Mouse (Mus musculus) kidney, adult 2 months (tissue): ENCODE data around the gene Emp1. TPM values are rescaled to one million over a fixed set of nuclear protein-coding genes. Genes with fewer than 3 reads are reported as not detected.
A peak's percentile ranks its signal among the peaks of the same experiment; 100 is the strongest.

Experiments used
- DNase-seq: peaks from one replicate; pipeline ENCODE4 v3.0.0; 2021
- H3K27ac ChIP-seq: fragments of 200-500 bp; 2 replicates; pipeline ENCODE4 v1.5.1; 2012; ENCODE audit warnings: low read depth, low read length, control low read depth, inconsistent platforms; ENCODE audit not compliant: insufficient read depth
- H3K27me3 ChIP-seq: fragments of 200-500 bp; replicated peaks from 2 replicates; pipeline ENCODE4 v1.6.1; 2012; ENCODE audit warnings: mild to moderate bottlenecking, moderate library complexity, low read length, inconsistent platforms; ENCODE audit not compliant: control insufficient read depth, insufficient read depth
- H3K36me3 ChIP-seq: fragments of 200-500 bp; 2 replicates; pipeline ENCODE4 v1.6.1; 2012; ENCODE audit warnings: mild to moderate bottlenecking, moderate library complexity, low read length, inconsistent platforms; ENCODE audit not compliant: control insufficient read depth, insufficient read depth
- H3K4me1 ChIP-seq: fragments of 200-500 bp; 2 replicates; pipeline ENCODE4 v1.6.1; 2011; ENCODE audit warnings: low read length; ENCODE audit not compliant: control insufficient read depth, insufficient read depth
- H3K4me3 ChIP-seq: fragments of 200-500 bp; 2 replicates; pipeline ENCODE4 v1.5.1; 2011; ENCODE audit warnings: mild to moderate bottlenecking, low read depth, low read length, control low read depth; ENCODE audit not compliant: insufficient read depth
- CTCF ChIP-seq: fragments of 200-500 bp; conservative IDR thresholded peaks from 2 replicates; pipeline ENCODE4 v1.5.1; 2011; ENCODE audit warnings: low read depth, mild to moderate bottlenecking, control low read depth, low read length, moderate library complexity, mixed read lengths; ENCODE audit not compliant: insufficient read depth, insufficient read length
- POLR2A ChIP-seq: fragments of 200-500 bp; IDR thresholded peaks from one replicate; pipeline ENCODE4 v1.6.1; 2011; ENCODE audit warnings: low read depth, low read length, control low read depth
- WGBS: fragments of 180-500 bp; shearing (Covaris S2); methylation state at CpG from one replicate; pipeline ENCODE4 v1.1.7; 2018; 5-methylcytosine and 5-hydroxymethylcytosine counted together
- polyA plus RNA-seq: library from polyadenylated mRNA; depleted of rRNA; stranded (reverse); fragments of >200 nt; gene quantifications from 2 replicates; pipeline ENCODE4 v1.2.3, GENCODE M21; 2012

The Emp1 gene
- polyA plus RNA-seq, 1 experiment, result 56.0 TPM

DNA sequence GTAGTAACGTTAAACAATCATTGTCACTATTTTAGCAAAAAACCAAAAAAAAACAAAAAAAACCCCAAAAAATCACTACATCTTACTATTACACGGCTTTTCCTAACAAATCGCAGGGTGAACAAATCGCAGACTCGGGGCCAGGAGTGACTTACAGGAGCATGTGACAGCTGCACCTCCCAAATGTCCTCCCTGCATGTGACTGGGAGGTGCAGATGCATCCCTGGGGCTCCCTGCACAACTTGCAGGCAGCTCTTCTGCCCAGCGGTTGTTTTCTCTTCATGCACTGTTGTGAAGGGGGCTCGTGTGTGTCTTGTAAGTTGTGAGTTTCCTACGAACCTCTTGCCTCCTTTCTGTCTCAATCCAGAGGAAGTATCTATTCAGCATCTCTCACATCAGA is 33.0 kb downstream of the Emp1 start:
- H3K4me3 ChIP-seq, result no peak overlapping the region

DNA sequence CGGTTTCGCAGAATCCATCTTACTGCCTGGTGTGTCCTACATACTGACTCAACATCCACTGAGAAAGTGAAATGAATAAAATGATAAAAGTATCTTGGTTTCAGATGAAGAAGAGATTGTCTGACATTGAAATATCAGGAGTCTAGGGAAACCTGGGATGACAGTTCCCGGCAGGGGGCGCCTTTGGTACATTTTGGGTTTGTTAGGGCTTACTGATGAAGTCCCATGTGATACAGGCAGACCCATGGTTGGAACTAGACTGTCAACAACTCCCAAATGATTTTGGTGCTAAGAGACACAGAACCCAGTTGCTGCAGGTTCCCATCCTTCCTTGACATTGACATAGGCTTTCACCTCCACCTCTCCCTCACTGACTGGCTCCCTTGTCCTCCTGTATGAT is 34.7 kb downstream of the Emp1 start:
- TF ChIP-seq POLR2A (no peak), CTCF (no peak)
- Histone ChIP-seq H3K27ac (no peak overlapping the region), H3K36me3 (no peaks in the 10 kb centered on the region), H3K27me3 (no peaks in the 10 kb centered on the region), H3K4me1 (no peaks in the 10 kb centered on the region), H3K4me3 (no peak overlapping the region)
- DNase-seq, result no peak
- 75% methylated on average over 4 of the region's 4 CpGs for WGBS

More for the DNA sequence above, 33.0 kb downstream of the Emp1 start:
- no peak for DNase-seq
- Histone ChIP-seq H3K36me3 (no peaks in the 10 kb centered on the region), H3K27me3 (no peaks in the 10 kb centered on the region), H3K4me1 (no peaks in the 10 kb centered on the region), H3K27ac (no peak overlapping the region)
- 75% methylated on average over 8 of the region's 8 CpGs for WGBS
- no peak for TF ChIP-seq CTCF
- TF ChIP-seq POLR2A, result no peak

DNA sequence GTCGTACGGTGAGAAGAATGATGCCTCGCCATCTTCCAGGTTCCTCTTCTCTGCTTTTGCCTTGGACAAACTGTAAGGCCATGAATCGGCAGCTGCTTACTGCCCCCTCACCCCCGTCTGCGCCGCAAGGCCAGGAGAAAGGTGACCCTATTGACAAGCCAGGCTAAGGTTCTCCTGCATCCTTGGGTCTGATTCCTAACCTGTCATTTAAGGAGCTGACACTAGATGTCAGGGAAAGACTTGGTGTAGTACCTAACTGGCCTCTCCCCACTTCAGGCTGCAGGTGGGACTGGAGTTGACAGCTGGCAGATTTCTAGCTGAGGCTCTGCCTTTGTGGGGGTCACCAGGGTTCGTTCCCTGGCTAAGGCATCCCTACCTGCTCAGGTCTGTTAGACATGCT is 35.4 kb downstream of the Emp1 start:
- DNase-seq, result no peak
- no peak for TF ChIP-seq CTCF
- TF ChIP-seq POLR2A, result no peak
- no peaks in the 10 kb centered on the region for H3K27me3 ChIP-seq
- no peaks in the 10 kb centered on the region for H3K4me1 ChIP-seq
- H3K27ac ChIP-seq, result no peak overlapping the region
- no peak overlapping the region for H3K4me3 ChIP-seq
- H3K36me3 ChIP-seq, result no peaks in the 10 kb centered on the region
- WGBS, result 85% methylated on average over 8 of the region's 8 CpGs

DNA sequence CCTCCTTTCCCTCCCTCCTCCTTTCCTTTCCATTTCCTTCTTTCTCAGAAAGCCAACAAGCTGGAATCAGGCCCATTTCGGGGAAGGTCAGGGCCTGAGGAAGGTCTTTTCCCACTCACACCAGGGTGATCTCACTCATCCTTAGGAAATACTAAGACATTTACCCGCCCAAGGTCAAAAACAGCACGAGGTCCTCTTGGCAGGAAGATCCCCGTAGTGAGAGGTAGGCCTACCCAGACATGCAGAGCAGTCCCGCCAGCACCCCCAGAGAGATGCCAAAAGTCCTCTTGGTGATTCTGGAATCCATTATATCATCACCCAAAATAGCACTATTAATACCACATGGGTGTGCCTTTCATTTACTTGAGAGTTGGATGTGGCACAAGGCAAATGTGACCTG is 36.5 kb downstream of the Emp1 start:
- DNase-seq, result peak; percentile 14
- Histone ChIP-seq H3K27ac (no peak overlapping the region), H3K27me3 (no peaks in the 10 kb centered on the region), H3K36me3 (no peaks in the 10 kb centered on the region), H3K4me1 (no peaks in the 10 kb centered on the region), H3K4me3 (no peak overlapping the region)
- TF ChIP-seq POLR2A, result no peak
- TF ChIP-seq CTCF, result no peak
- 60% methylated on average over 5 of the region's 5 CpGs for WGBS

DNA sequence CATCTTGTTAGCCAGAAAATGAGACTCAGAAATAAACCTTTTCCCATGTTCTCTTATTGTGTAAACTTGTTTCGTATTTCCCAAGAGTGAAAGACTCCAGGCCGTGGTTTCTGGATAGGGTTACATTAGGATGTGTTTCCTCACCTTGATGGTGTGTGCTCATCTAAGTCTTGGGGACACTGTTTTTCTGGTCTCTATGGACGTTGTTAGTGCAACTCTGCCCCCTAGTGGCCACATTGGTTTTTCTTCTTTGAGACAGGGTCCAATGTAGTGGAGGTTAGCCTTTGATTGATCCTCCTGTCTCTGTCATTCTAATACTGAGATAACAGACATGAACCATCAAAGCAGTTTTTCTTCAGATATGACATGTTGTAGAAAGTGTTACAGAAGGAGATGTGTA is 38.0 kb downstream of the Emp1 start:
- TF ChIP-seq POLR2A (no peak), CTCF (peak; percentile 38)
- no peaks in the 10 kb centered on the region for H3K36me3 ChIP-seq
- no peaks in the 10 kb centered on the region for H3K27me3 ChIP-seq
- peak; percentile 73 for DNase-seq
- no peak overlapping the region for H3K27ac ChIP-seq
- WGBS, result 25% methylated on average over 3 of the region's 3 CpGs
- H3K4me3 ChIP-seq, result no peak overlapping the region
- H3K4me1 ChIP-seq, result no peaks in the 10 kb centered on the region

DNA sequence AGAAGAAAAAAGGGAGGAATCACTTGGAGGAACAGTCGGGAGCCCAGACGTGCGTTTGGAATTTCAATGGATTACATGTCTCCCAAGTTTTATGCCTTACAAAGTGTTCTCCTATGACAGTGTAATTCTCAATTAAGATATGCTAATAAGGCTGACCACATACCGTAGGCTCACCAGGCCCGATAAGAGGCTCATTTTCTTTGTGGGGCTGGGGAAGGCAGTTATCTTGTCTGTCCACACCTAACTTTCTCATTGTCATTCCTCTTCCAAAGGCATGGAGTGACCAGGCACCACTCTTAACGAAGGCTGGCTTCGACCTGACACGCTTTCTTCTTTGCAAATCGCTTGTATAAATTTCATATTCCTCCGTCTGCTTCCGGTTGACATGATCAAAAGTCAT is 42.7 kb downstream of the Emp1 start:
- no peak overlapping the region for H3K27ac ChIP-seq
- WGBS, result 79% methylated on average over 11 of the region's 11 CpGs
- no peak for DNase-seq
- no peaks in the 10 kb centered on the region for H3K4me1 ChIP-seq
- no peaks in the 10 kb centered on the region for H3K36me3 ChIP-seq
- H3K27me3 ChIP-seq, result no peaks in the 10 kb centered on the region
- TF ChIP-seq CTCF, result no peak
- no peak for TF ChIP-seq POLR2A
- no peak overlapping the region for H3K4me3 ChIP-seq

DNA sequence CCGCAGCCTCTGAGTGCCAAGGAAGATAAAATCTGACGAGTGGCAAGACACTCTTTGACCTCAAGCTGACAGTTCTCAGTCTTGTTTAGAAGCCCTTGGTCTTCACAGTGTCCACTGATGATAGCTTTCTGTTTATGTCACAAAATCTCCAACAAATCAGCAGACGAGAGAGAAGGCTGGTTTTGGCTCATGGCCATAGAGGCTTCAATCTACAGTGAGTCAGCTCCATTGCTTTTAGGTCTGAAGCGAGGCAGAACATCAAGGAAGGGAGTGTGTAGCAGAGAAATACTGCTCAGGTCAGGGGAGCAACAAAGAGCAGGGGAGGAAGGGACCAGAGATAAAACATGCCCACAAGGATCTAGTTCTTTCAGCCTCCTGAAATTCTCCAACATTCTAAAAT is 45.0 kb downstream of the Emp1 start:
- no peak for TF ChIP-seq POLR2A
- TF ChIP-seq CTCF, result no peak
- H3K4me1 ChIP-seq, result no peaks in the 10 kb centered on the region
- no peak for DNase-seq
- 39% methylated on average over 4 of the region's 4 CpGs for WGBS
- no peak overlapping the region for H3K4me3 ChIP-seq
- no peaks in the 10 kb centered on the region for H3K36me3 ChIP-seq
- H3K27me3 ChIP-seq, result no peaks in the 10 kb centered on the region
- no peak overlapping the region for H3K27ac ChIP-seq

DNA sequence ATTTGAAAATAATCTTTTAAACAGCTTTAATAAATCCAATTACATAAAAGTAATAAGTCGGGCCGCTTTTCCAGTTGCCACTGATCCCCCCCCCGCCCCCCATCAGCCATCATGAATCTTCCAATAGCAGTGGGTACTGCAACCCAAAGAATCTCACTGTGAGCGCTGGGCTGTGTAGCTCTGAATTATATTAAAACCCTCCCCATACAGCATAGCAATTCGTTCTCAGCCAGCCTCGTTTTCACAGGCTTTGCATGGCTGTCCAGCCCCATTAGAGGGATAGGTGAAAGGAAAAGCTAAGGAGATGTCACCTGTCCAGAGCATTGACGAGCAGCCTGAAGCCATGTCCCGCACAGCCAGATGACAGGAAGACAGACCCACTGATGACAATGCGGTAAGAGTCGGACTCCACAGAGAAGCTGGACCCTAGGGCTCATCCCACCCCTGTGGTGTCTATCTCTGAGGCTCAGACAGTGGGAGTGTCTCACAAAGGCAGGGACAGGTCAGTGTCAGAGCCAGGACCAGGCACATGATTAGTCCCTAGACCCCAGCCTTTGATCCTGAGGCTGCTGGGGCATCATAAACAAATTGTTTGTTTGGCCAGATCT is 49.5 kb downstream of the Emp1 start:
- Histone ChIP-seq H3K36me3 (no peaks in the 10 kb centered on the region), H3K4me1 (no peaks in the 10 kb centered on the region), H3K27ac (no peak overlapping the region), H3K27me3 (no peaks in the 10 kb centered on the region), H3K4me3 (no peak overlapping the region)
- 88% methylated on average over 10 of the region's 10 CpGs for WGBS
- DNase-seq, result no peak
- TF ChIP-seq CTCF (no peak), POLR2A (no peak)
